14 mouse cellular contexts compared by ENCODE assay signal in genomic region chr4:124526362-124526761, GRCm38 (mm10).
DNase-seq lines count a peak whose midpoint lies in the region; ATAC-seq and TF ChIP-seq lines count a peak whose summit lies in the region.
"Had no signal": no experiment of that assay in that cellular context is flagged by ENCODE, and none has a peak within 500 bp of the region (broad histone marks: within the 10 kb centered on the region; RNA-seq: fewer than 3 reads in every experiment).

No protein-coding gene starts in this region.

- TF ChIP-seq POLR2A in kidney, adult 2 months (IDR thresholded peaks at IDR 0.05; ENCODE audit: low read depth, low read length) = no peak

- peaks cover 22% of the 10 kb centered on the region for H3K4me1 ChIP-seq in kidney, embryonic 16.5 days (ENCODE audit: insufficient read depth, low read length)
- no peaks in the 10 kb centered on the region for H3K4me1 ChIP-seq in kidney, adult 2 months (ENCODE audit: control insufficient read depth, insufficient read depth, low read length)
- H3K4me1 ChIP-seq in kidney, postnatal 0 days (replicated peaks; ENCODE audit: insufficient read depth, low read length) = 0 out of 2 replicates have a peak, but pooled peaks cover 4% of the 10 kb centered on the region
- H3K4me1 ChIP-seq: liver, embryonic 12.5 days had no signal

- peak; percentile 3 for DNase-seq in kidney, adult 11 months
- peak; percentile 29 for DNase-seq in kidney, adult 2 months
- peak; percentile 68 for DNase-seq in kidney, postnatal 0 days (ENCODE audit: low spot score)
- DNase-seq in lung, postnatal 14 days = peak; percentile 22
- no peak for DNase-seq in cerebellum, adult 11 months
- no peak for DNase-seq in layer of hippocampus, postnatal 10 days (ENCODE audit: low spot score in 2 of 2)
- DNase-seq: adrenal gland, adult 8-10 months; cerebellum, adult 8-10 months; thymus, adult 18-20 months had no signal

- H3K9ac ChIP-seq in kidney, embryonic 16.5 days (replicated peaks; ENCODE audit: low read length) = no peak overlapping the region
- H3K9ac ChIP-seq in kidney, postnatal 0 days (ENCODE audit: low read depth, low read length) = no peak overlapping the region
- H3K9ac ChIP-seq: liver, embryonic 12.5 days; neural tube, embryonic 15.5 days had no signal

- no peak overlapping the region for H3K4me2 ChIP-seq in kidney, embryonic 16.5 days (replicated peaks; ENCODE audit: low read depth, low read length)
- 0 out of 2 replicates have a peak overlapping the region, but pooled peaks have one; percentile 3 for H3K4me2 ChIP-seq in kidney, postnatal 0 days (ENCODE audit: low read length)
- H3K4me2 ChIP-seq: forebrain, embryonic 13.5 days; liver, embryonic 12.5 days; neural tube, embryonic 15.5 days had no signal

- WGBS in kidney, embryonic 16.5 days = 8% methylated on average over 9 of the region's 9 CpGs
- 13% methylated on average over 9 of the region's 9 CpGs for WGBS in kidney, adult 2 months
- WGBS in kidney, postnatal 0 days = 14% methylated on average over 9 of the region's 9 CpGs

- no peaks in the 10 kb centered on the region for H3K36me3 ChIP-seq in kidney, embryonic 16.5 days (ENCODE audit: insufficient read depth, low read length)
- H3K36me3 ChIP-seq in kidney, adult 2 months (ENCODE audit: control insufficient read depth, insufficient read depth, low read length) = no peaks in the 10 kb centered on the region
- H3K36me3 ChIP-seq in kidney, postnatal 0 days (ENCODE audit: insufficient read depth, low read length) = no peaks in the 10 kb centered on the region
- H3K36me3 ChIP-seq: G1E; liver, embryonic 12.5 days; neural tube, embryonic 15.5 days had no signal

- ATAC-seq in kidney, embryonic 16.5 days (ENCODE audit: low FRiP score, low TSS enrichment) = no peak; the same call in 1 of the 2 replicates
- no peak for ATAC-seq in kidney, postnatal 0 days (replicated peaks; ENCODE audit: low FRiP score, low read depth)
- ATAC-seq: forebrain, embryonic 13.5 days; liver, embryonic 12.5 days had no signal

- H3K4me3 ChIP-seq in kidney, embryonic 16.5 days (ENCODE audit: low read length) = no peak overlapping the region
- H3K4me3 ChIP-seq in kidney, adult 2 months (ENCODE audit: insufficient read depth, low read depth, low read length) = no peak overlapping the region
- H3K4me3 ChIP-seq in kidney, postnatal 0 days (replicated peaks; ENCODE audit: low read depth, low read length) = no peak overlapping the region
- H3K4me3 ChIP-seq: forebrain, embryonic 13.5 days; liver, embryonic 12.5 days; neural tube, embryonic 15.5 days had no signal

- H3K27ac ChIP-seq in kidney, embryonic 16.5 days (ENCODE audit: low read length) = no peak overlapping the region
- no peak overlapping the region for H3K27ac ChIP-seq in kidney, adult 2 months (ENCODE audit: insufficient read depth, low read depth, low read length)
- H3K27ac ChIP-seq in kidney, postnatal 0 days = no peak overlapping the region
- H3K27ac ChIP-seq: forebrain, embryonic 13.5 days; liver, embryonic 12.5 days; neural tube, embryonic 15.5 days had no signal

- peaks cover 30% of the 10 kb centered on the region for H3K27me3 ChIP-seq in kidney, embryonic 16.5 days (ENCODE audit: insufficient read depth, low read length)
- no peaks in the 10 kb centered on the region for H3K27me3 ChIP-seq in kidney, adult 2 months (replicated peaks; ENCODE audit: control insufficient read depth, insufficient read depth, low read length)
- 0 out of 2 replicates have a peak, but pooled peaks cover 5% of the 10 kb centered on the region for H3K27me3 ChIP-seq in kidney, postnatal 0 days (ENCODE audit: insufficient read depth, low read length)

- no peak for TF ChIP-seq CTCF in kidney, adult 2 months (conservative IDR thresholded peaks at IDR 0.05; ENCODE audit: insufficient read depth, insufficient read length, low read depth, low read length)
- TF ChIP-seq CTCF in kidney, postnatal 0 days (IDR thresholded peaks at IDR 0.05; ENCODE audit: low read depth) = no peak

- no peaks in the 10 kb centered on the region for H3K9me3 ChIP-seq in kidney, embryonic 16.5 days (ENCODE audit: low read length)
- H3K9me3 ChIP-seq in kidney, postnatal 0 days (replicated peaks; ENCODE audit: low read length) = no peaks in the 10 kb centered on the region
- H3K9me3 ChIP-seq: forebrain, embryonic 13.5 days; G1E; liver, embryonic 12.5 days; neural tube, embryonic 15.5 days had no signal

Comparison
In these comparisons a context has a peak if more than half of its experiments do, and no peak if none do; other contexts are left out.
1. DNase-seq: peak in kidney, adult 11 months (single experiment), kidney, adult 2 months (single experiment), kidney, postnatal 0 days (single experiment) and lung, postnatal 14 days (single experiment); none in cerebellum, adult 11 months (single experiment) and layer of hippocampus, postnatal 10 days (0 of 2).